Mouse (Mus musculus): ENCODE measurements around the gene Grm5. TPM values are rescaled to one million over a fixed set of nuclear protein-coding genes. Genes with fewer than 3 reads are reported as not detected.

Grm5 gene
- polyA plus RNA-seq, 1 experiment from 2014 or later: 31.1 TPM

GRCm38 (mm10) chr7:87718631-87719030 is 134.7 kb downstream of the Grm5 start:
- no peaks in the 10 kb centered on the region for H3K27me3 ChIP-seq
- no peak for ATAC-seq (replicated peaks)
- H3K36me3 ChIP-seq: no peaks in the 10 kb centered on the region
- WGBS: 38% methylated on average over 1 of the region's 1 CpGs
- H3K4me3 ChIP-seq: no peak overlapping the region
- no peaks in the 10 kb centered on the region for H3K9me3 ChIP-seq
- H3K4me2 ChIP-seq (replicated peaks): no peak overlapping the region
- no peaks in the 10 kb centered on the region for H3K4me1 ChIP-seq
- H3K9ac ChIP-seq (replicated peaks): no peak overlapping the region
- H3K27ac ChIP-seq (replicated peaks): no peak overlapping the region

GRCm38 (mm10) chr7:87734511-87734910 is 150.5 kb downstream of the Grm5 start:
- ATAC-seq (replicated peaks): no peak

GRCm38 (mm10) chr7:87761945-87762344 is 178.0 kb downstream of the Grm5 start:
- H3K9ac ChIP-seq (replicated peaks): no peak overlapping the region
- no peak overlapping the region for H3K4me3 ChIP-seq
- H3K4me1 ChIP-seq: 0 out of 2 replicates have a peak, but pooled peaks cover 3% of the 10 kb centered on the region
- H3K36me3 ChIP-seq: no peaks in the 10 kb centered on the region
- H3K4me2 ChIP-seq (replicated peaks): no peak overlapping the region
- H3K27ac ChIP-seq (replicated peaks): no peak overlapping the region
- H3K9me3 ChIP-seq: no peaks in the 10 kb centered on the region
- H3K27me3 ChIP-seq: no peaks in the 10 kb centered on the region
- WGBS: 44% methylated on average over 2 of the region's 2 CpGs
- no peak for ATAC-seq (replicated peaks)

More at GRCm38 (mm10) chr7:87734511-87734910, 150.5 kb downstream of the Grm5 start:
- Histone ChIP-seq H3K4me3 (no peak overlapping the region), H3K36me3 (no peaks in the 10 kb centered on the region), H3K27ac (replicated peaks) (no peak overlapping the region), H3K27me3 (no peaks in the 10 kb centered on the region), H3K4me1 (no peaks in the 10 kb centered on the region), H3K9ac (replicated peaks) (no peak overlapping the region), H3K4me2 (replicated peaks) (no peak overlapping the region), H3K9me3 (no peaks in the 10 kb centered on the region)

GRCm38 (mm10) chr7:87762376-87762775 is 178.4 kb downstream of the Grm5 start:
- Histone ChIP-seq H3K27ac (replicated peaks) (no peak overlapping the region), H3K27me3 (no peaks in the 10 kb centered on the region), H3K9me3 (no peaks in the 10 kb centered on the region), H3K36me3 (no peaks in the 10 kb centered on the region), H3K4me2 (replicated peaks) (no peak overlapping the region), H3K4me3 (no peak overlapping the region), H3K4me1 (0 out of 2 replicates have a peak, but pooled peaks cover 3% of the 10 kb centered on the region), H3K9ac (replicated peaks) (no peak overlapping the region)
- no peak for ATAC-seq (replicated peaks)
- WGBS: 32% methylated on average over 3 of the region's 3 CpGs

GRCm38 (mm10) chr7:87787560-87787959 is 203.6 kb downstream of the Grm5 start:
- Histone ChIP-seq H3K9me3 (no peaks in the 10 kb centered on the region), H3K9ac (replicated peaks) (no peak overlapping the region), H3K4me2 (replicated peaks) (no peak overlapping the region), H3K36me3 (no peaks in the 10 kb centered on the region), H3K4me3 (no peak overlapping the region), H3K27me3 (no peaks in the 10 kb centered on the region), H3K4me1 (no peaks in the 10 kb centered on the region), H3K27ac (replicated peaks) (no peak overlapping the region)
- peak; percentile 89 for ATAC-seq (replicated peaks)
- WGBS: 54% methylated on average over 1 of the region's 1 CpGs

- Histone ChIP-seq H3K27me3 (no peaks in the 10 kb centered on the region), H3K4me1 (no peaks in the 10 kb centered on the region), H3K4me2 (replicated peaks) (no peak overlapping the region), H3K36me3 (no peaks in the 10 kb centered on the region), H3K9ac (replicated peaks) (no peak overlapping the region), H3K4me3 (no peak overlapping the region), H3K9me3 (no peaks in the 10 kb centered on the region), H3K27ac (replicated peaks) (no peak overlapping the region)
- ATAC-seq (replicated peaks): no peak
Measured at GRCm38 (mm10) chr7:87788963-87789362, 205.0 kb downstream of the Grm5 start.

- Histone ChIP-seq H3K9ac (replicated peaks) (no peak overlapping the region), H3K27me3 (no peaks in the 10 kb centered on the region), H3K4me2 (replicated peaks) (no peak overlapping the region), H3K4me3 (no peak overlapping the region), H3K27ac (replicated peaks) (no peak overlapping the region), H3K4me1 (no peaks in the 10 kb centered on the region), H3K36me3 (no peaks in the 10 kb centered on the region), H3K9me3 (no peaks in the 10 kb centered on the region)
- WGBS: 51% methylated on average over 4 of the region's 4 CpGs
- no peak for ATAC-seq (replicated peaks)
Measured at GRCm38 (mm10) chr7:87793896-87794295, 209.9 kb downstream of the Grm5 start.

GRCm38 (mm10) chr7:87824898-87825297 is 240.9 kb downstream of the Grm5 start:
- Histone ChIP-seq H3K36me3 (no peaks in the 10 kb centered on the region), H3K27ac (replicated peaks) (no peak overlapping the region), H3K9ac (replicated peaks) (no peak overlapping the region), H3K9me3 (no peaks in the 10 kb centered on the region), H3K27me3 (no peaks in the 10 kb centered on the region), H3K4me3 (no peak overlapping the region), H3K4me2 (replicated peaks) (no peak overlapping the region), H3K4me1 (no peaks in the 10 kb centered on the region)
- WGBS: 62% methylated on average over 1 of the region's 1 CpGs
- no peak for ATAC-seq (replicated peaks)

GRCm38 (mm10) chr7:87834669-87835068 is 250.7 kb downstream of the Grm5 start:
- H3K4me1 ChIP-seq: no peaks in the 10 kb centered on the region
- ATAC-seq (replicated peaks): no peak
- no peaks in the 10 kb centered on the region for H3K27me3 ChIP-seq
- H3K36me3 ChIP-seq: no peaks in the 10 kb centered on the region
- WGBS: 69% methylated on average over 4 of the region's 4 CpGs
- H3K27ac ChIP-seq (replicated peaks): no peak overlapping the region
- H3K4me3 ChIP-seq: no peak overlapping the region
- no peak overlapping the region for H3K4me2 ChIP-seq (replicated peaks)
- H3K9ac ChIP-seq (replicated peaks): no peak overlapping the region
- no peaks in the 10 kb centered on the region for H3K9me3 ChIP-seq

- Histone ChIP-seq H3K27me3 (no peaks in the 10 kb centered on the region), H3K9ac (replicated peaks) (no peak overlapping the region), H3K4me3 (no peak overlapping the region), H3K4me1 (no peaks in the 10 kb centered on the region), H3K27ac (replicated peaks) (no peak overlapping the region), H3K36me3 (no peaks in the 10 kb centered on the region), H3K9me3 (no peaks in the 10 kb centered on the region), H3K4me2 (replicated peaks) (no peak overlapping the region)
- no peak for ATAC-seq (replicated peaks)
- WGBS: 81% methylated on average over 1 of the region's 1 CpGs
Measured at GRCm38 (mm10) chr7:87838579-87838978, 254.6 kb downstream of the Grm5 start.

- Histone ChIP-seq H3K9me3 (no peaks in the 10 kb centered on the region), H3K27ac (replicated peaks) (no peak overlapping the region), H3K27me3 (no peaks in the 10 kb centered on the region), H3K4me2 (replicated peaks) (no peak overlapping the region), H3K9ac (replicated peaks) (no peak overlapping the region), H3K4me3 (no peak overlapping the region), H3K36me3 (no peaks in the 10 kb centered on the region), H3K4me1 (no peaks in the 10 kb centered on the region)
- no peak for ATAC-seq (replicated peaks)
Measured at GRCm38 (mm10) chr7:87843496-87843895, 259.5 kb downstream of the Grm5 start.

GRCm38 (mm10) chr7:87846082-87846481 is 262.1 kb downstream of the Grm5 start:
- Histone ChIP-seq H3K27me3 (no peaks in the 10 kb centered on the region), H3K4me2 (replicated peaks) (no peak overlapping the region), H3K4me3 (no peak overlapping the region), H3K4me1 (no peaks in the 10 kb centered on the region), H3K27ac (replicated peaks) (no peak overlapping the region), H3K9me3 (no peaks in the 10 kb centered on the region), H3K9ac (replicated peaks) (no peak overlapping the region), H3K36me3 (no peaks in the 10 kb centered on the region)
- ATAC-seq (replicated peaks): no peak

- Histone ChIP-seq H3K9me3 (no peaks in the 10 kb centered on the region), H3K27me3 (no peaks in the 10 kb centered on the region), H3K9ac (replicated peaks) (no peak overlapping the region), H3K4me3 (no peak overlapping the region), H3K4me1 (peaks cover 15% of the 10 kb centered on the region), H3K27ac (replicated peaks) (peak overlapping the region; percentile 37; the same call in 1 of the 2 replicates), H3K36me3 (no peaks in the 10 kb centered on the region), H3K4me2 (replicated peaks) (0 out of 2 replicates have a peak overlapping the region, but pooled peaks have one; percentile 5)
- 33% methylated on average over 5 of the region's 5 CpGs for WGBS
- ATAC-seq (replicated peaks): peak; percentile 93
Measured at GRCm38 (mm10) chr7:87925956-87926355, 342.0 kb downstream of the Grm5 start.
